Comparison of ENCODE assay signal across 28 mouse cellular contexts in genomic region chr10:41153229-41153750, GRCm38 (mm10).
DNase-seq lines count a peak whose midpoint lies in the region; ATAC-seq lines count a peak whose summit lies in the region.
"Had no signal": no experiment of that assay in that cellular context is flagged by ENCODE, and none has a peak within 500 bp of the region (broad histone marks: within the 10 kb centered on the region; RNA-seq: fewer than 3 reads in every experiment).

No protein-coding gene starts in this region.

- H3K9ac ChIP-seq in midbrain, embryonic 14.5 days (replicated peaks; ENCODE audit: low read length) = no peak overlapping the region
- 0 out of 2 replicates have a peak overlapping the region, but pooled peaks have one; percentile 24 for H3K9ac ChIP-seq in liver, embryonic 12.5 days
- H3K9ac ChIP-seq: embryonic facial prominence, embryonic 13.5 days; forebrain, embryonic 12.5 days; forebrain, embryonic 15.5 days; hindbrain, embryonic 13.5 days; intestine, embryonic 15.5 days had no signal

- H3K4me2 ChIP-seq in midbrain, embryonic 14.5 days (ENCODE audit: low read length) = no peak overlapping the region
- no peak overlapping the region for H3K4me2 ChIP-seq in liver, embryonic 12.5 days
- H3K4me2 ChIP-seq: embryonic facial prominence, embryonic 13.5 days; forebrain, embryonic 12.5 days; forebrain, embryonic 15.5 days; hindbrain, embryonic 13.5 days; intestine, embryonic 15.5 days had no signal

- H3K4me3 ChIP-seq in heart, embryonic 10.5 days = no peak overlapping the region
- H3K4me3 ChIP-seq in midbrain, embryonic 10.5 days = no peak overlapping the region
- H3K4me3 ChIP-seq in midbrain, embryonic 14.5 days (replicated peaks; ENCODE audit: low read depth, low read length) = no peak overlapping the region
- no peak overlapping the region for H3K4me3 ChIP-seq in liver, embryonic 12.5 days
- H3K4me3 ChIP-seq: embryonic facial prominence, embryonic 10.5 days; embryonic facial prominence, embryonic 13.5 days; erythroblast, embryonic 14.5 days; forebrain, embryonic 12.5 days; forebrain, embryonic 15.5 days; hindbrain, embryonic 10.5 days; hindbrain, embryonic 13.5 days; intestine, embryonic 15.5 days had no signal

- H3K27ac ChIP-seq in heart, embryonic 10.5 days = no peak overlapping the region
- no peak overlapping the region for H3K27ac ChIP-seq in midbrain, embryonic 10.5 days (replicated peaks)
- no peak overlapping the region for H3K27ac ChIP-seq in midbrain, embryonic 14.5 days (replicated peaks; ENCODE audit: low read depth, low read length)
- no peak overlapping the region for H3K27ac ChIP-seq in liver, embryonic 12.5 days
- H3K27ac ChIP-seq: embryonic facial prominence, embryonic 10.5 days; embryonic facial prominence, embryonic 13.5 days; forebrain, embryonic 12.5 days; forebrain, embryonic 15.5 days; hindbrain, embryonic 10.5 days; hindbrain, embryonic 13.5 days; intestine, embryonic 15.5 days had no signal

- H3K4me1 ChIP-seq in heart, embryonic 10.5 days = peaks cover 4% of the 10 kb centered on the region; the same call in 1 of the 2 replicates
- no peaks in the 10 kb centered on the region; the same call in 1 of the 2 replicates for H3K4me1 ChIP-seq in midbrain, embryonic 10.5 days
- 0 out of 2 replicates have a peak, but pooled peaks cover 3% of the 10 kb centered on the region for H3K4me1 ChIP-seq in midbrain, embryonic 14.5 days (ENCODE audit: control insufficient read depth, insufficient read depth, low read length)
- H3K4me1 ChIP-seq in liver, embryonic 12.5 days = peaks cover 54% of the 10 kb centered on the region
- H3K4me1 ChIP-seq: embryonic facial prominence, embryonic 10.5 days; embryonic facial prominence, embryonic 13.5 days; forebrain, embryonic 12.5 days; forebrain, embryonic 15.5 days; hindbrain, embryonic 10.5 days; intestine, embryonic 15.5 days had no signal

- peak; percentile 72 for DNase-seq in heart, embryonic 10.5 days (ENCODE audit: low spot score)
- no peak for DNase-seq in heart, postnatal 36 days
- peak; percentile 5 for DNase-seq in midbrain, embryonic 10.5 days (ENCODE audit: low spot score)
- DNase-seq in midbrain, embryonic 14.5 days = no peak
- no peak for DNase-seq in adipocyte (ENCODE audit: low spot score)
- no peak for DNase-seq in T-cell, adult 2 months (ENCODE audit: low spot score)
- DNase-seq: adrenal gland, adult 8-10 months; adrenal gland, postnatal 25 days; B cell, adult 2 months; cerebellum, adult 11-12 months; cerebellum, adult 8-10 months; cerebellum, postnatal 36 days; embryo, embryonic 11 days; gastrocnemius, postnatal 14 days; heart, adult 18-20 months had no signal

- WGBS in heart, embryonic 10.5 days = 84% methylated on average over 5 of the region's 5 CpGs
- 83% methylated on average over 5 of the region's 5 CpGs for WGBS in midbrain, embryonic 10.5 days
- WGBS in midbrain, embryonic 14.5 days = 92% methylated on average over 5 of the region's 5 CpGs
- WGBS in liver, embryonic 12.5 days (ENCODE audit: insufficient replicate concordance) = 57% methylated on average over 5 of the region's 5 CpGs

- intact Hi-C loops in heart, postnatal 36 days (cut with DNase I) = no loop called here

- H3K36me3 ChIP-seq in heart, embryonic 10.5 days = no peaks in the 10 kb centered on the region
- H3K36me3 ChIP-seq in midbrain, embryonic 10.5 days = no peaks in the 10 kb centered on the region
- no peaks in the 10 kb centered on the region for H3K36me3 ChIP-seq in midbrain, embryonic 14.5 days (ENCODE audit: control insufficient read depth, insufficient read depth, low read length)
- no peaks in the 10 kb centered on the region for H3K36me3 ChIP-seq in liver, embryonic 12.5 days
- H3K36me3 ChIP-seq: embryonic facial prominence, embryonic 10.5 days; embryonic facial prominence, embryonic 13.5 days; forebrain, embryonic 12.5 days; forebrain, embryonic 15.5 days; G1E; hindbrain, embryonic 10.5 days; hindbrain, embryonic 13.5 days; intestine, embryonic 15.5 days had no signal

- ATAC-seq in midbrain, embryonic 14.5 days (ENCODE audit: low FRiP score, low TSS enrichment) = no peak
- peak; percentile 61; the same call in 1 of the 2 replicates for ATAC-seq in liver, embryonic 12.5 days
- ATAC-seq: forebrain, embryonic 15.5 days; hindbrain, embryonic 16.5 days; intestine, embryonic 15.5 days; Patski had no signal

- H3K27me3 ChIP-seq in heart, embryonic 10.5 days (ENCODE audit: insufficient read depth, poor library complexity, severe bottlenecking) = no peaks in the 10 kb centered on the region
- H3K27me3 ChIP-seq in midbrain, embryonic 10.5 days (ENCODE audit: low read depth, poor library complexity, severe bottlenecking) = no peaks in the 10 kb centered on the region
- no peaks in the 10 kb centered on the region for H3K27me3 ChIP-seq in midbrain, embryonic 14.5 days (ENCODE audit: control insufficient read depth, insufficient read depth, low read length)
- no peaks in the 10 kb centered on the region; the same call in 1 of the 2 replicates for H3K27me3 ChIP-seq in liver, embryonic 12.5 days (replicated peaks)
- H3K27me3 ChIP-seq: CH12.LX; embryonic facial prominence, embryonic 13.5 days; forebrain, embryonic 12.5 days; forebrain, embryonic 15.5 days; hindbrain, embryonic 13.5 days; intestine, embryonic 15.5 days had no signal

- H3K9me3 ChIP-seq in heart, embryonic 10.5 days = no peaks in the 10 kb centered on the region
- H3K9me3 ChIP-seq in midbrain, embryonic 10.5 days (replicated peaks) = no peaks in the 10 kb centered on the region
- no peaks in the 10 kb centered on the region for H3K9me3 ChIP-seq in midbrain, embryonic 14.5 days (ENCODE audit: control insufficient read depth, low read length)
- H3K9me3 ChIP-seq in liver, embryonic 12.5 days (replicated peaks) = no peaks in the 10 kb centered on the region
- H3K9me3 ChIP-seq: embryonic facial prominence, embryonic 10.5 days; embryonic facial prominence, embryonic 13.5 days; forebrain, embryonic 12.5 days; forebrain, embryonic 15.5 days; G1E; hindbrain, embryonic 10.5 days; intestine, embryonic 15.5 days had no signal

Comparison
In these comparisons a context has a peak if more than half of its experiments do, and no peak if none do; other contexts are left out.
1. DNase-seq: peak in heart, embryonic 10.5 days (single experiment) and midbrain, embryonic 10.5 days (single experiment); none in heart, postnatal 36 days (0 of 2), midbrain, embryonic 14.5 days (single experiment), adipocyte (single experiment) and T-cell, adult 2 months (single experiment).